Mouse (Mus musculus): ENCODE results near the gene Fbll1.

GRCm38 (mm10) chr11:35784002-35784401 lies 14.7 kb downstream of the Fbll1 start:
- TF ChIP-seq CTCF (IDR thresholded peaks at IDR 0.05; ENCODE audit: low read depth) (no peak), EP300 (optimal IDR thresholded peaks at IDR 0.05) (no peak)

All from stomach, postnatal 0 days (tissue).